Mouse (Mus musculus): ENCODE measurements at regions not wholly inside any gene's neighbourhood (a gene's known extent, or its start where the extent isn't known, plus 50 kb on each side); places are given as distances from the start of the nearest gene placed in this dataset.
"Not testable (repeated sequence)": the region's sequence is repeated elsewhere in the genome, so short reads cannot be mapped to it uniquely, and the experiment has no call there.

GRCm38 (mm10) chr8:12451857-12452256 lies 56.8 kb downstream of the Sox1 start:
- Histone ChIP-seq H3K36me3 (no peaks in the 10 kb centered on the region), H3K4me2 (replicated peaks) (no peak overlapping the region), H3K4me1 (no peaks in the 10 kb centered on the region), H3K4me3 (no peak overlapping the region), H3K9me3 (0 out of 2 replicates have a peak, but pooled peaks cover 8% of the 10 kb centered on the region), H3K9ac (no peak overlapping the region), H3K27me3 (peaks cover 55% of the 10 kb centered on the region), H3K27ac (no peak overlapping the region)
- 64% methylated on average over 8 of the region's 8 CpGs for WGBS
- ATAC-seq (ENCODE audit: low FRiP score, low read depth) = no peak

- not testable (repeated sequence) for H3K9me3 ChIP-seq; H3K4me3 ChIP-seq; ATAC-seq (ENCODE audit: low FRiP score, low read depth); H3K4me2 ChIP-seq (replicated peaks); H3K4me1 ChIP-seq; H3K27ac ChIP-seq; H3K36me3 ChIP-seq; H3K9ac ChIP-seq
- H3K27me3 ChIP-seq = peaks cover 36% of the 10 kb centered on the region
- WGBS = 90% methylated on average over 3 of the region's 3 CpGs
Measured at GRCm38 (mm10) chr8:12455376-12455775, 60.3 kb downstream of the Sox1 start.

GRCm38 (mm10) chr8:12456326-12456725 lies 61.2 kb downstream of the Sox1 start:
- no peaks in the 10 kb centered on the region for H3K36me3 ChIP-seq
- no peak for ATAC-seq (ENCODE audit: low FRiP score, low read depth)
- H3K9ac ChIP-seq = no peak overlapping the region
- no peak overlapping the region for H3K4me3 ChIP-seq
- H3K27ac ChIP-seq = no peak overlapping the region
- peaks cover 37% of the 10 kb centered on the region for H3K27me3 ChIP-seq
- H3K9me3 ChIP-seq = no peaks in the 10 kb centered on the region
- H3K4me2 ChIP-seq (replicated peaks) = no peak overlapping the region
- no peaks in the 10 kb centered on the region for H3K4me1 ChIP-seq
- WGBS = 84% methylated on average over 1 of the region's 1 CpGs

GRCm38 (mm10) chr8:12457015-12457414 lies 61.9 kb downstream of the Sox1 start:
- ATAC-seq (ENCODE audit: low FRiP score, low read depth) = no peak
- Histone ChIP-seq H3K36me3 (no peaks in the 10 kb centered on the region), H3K4me3 (no peak overlapping the region), H3K9me3 (no peaks in the 10 kb centered on the region), H3K27me3 (peaks cover 35% of the 10 kb centered on the region), H3K4me2 (replicated peaks) (no peak overlapping the region), H3K27ac (no peak overlapping the region), H3K9ac (no peak overlapping the region), H3K4me1 (no peaks in the 10 kb centered on the region)
- WGBS = 42% methylated on average over 7 of the region's 7 CpGs

GRCm38 (mm10) chr8:12466845-12467244 lies 71.8 kb downstream of the Sox1 start:
- H3K4me3 ChIP-seq = no peak overlapping the region
- H3K9ac ChIP-seq = no peak overlapping the region
- no peaks in the 10 kb centered on the region for H3K36me3 ChIP-seq
- 73% methylated on average over 7 of the region's 7 CpGs for WGBS
- no peak overlapping the region for H3K27ac ChIP-seq
- peaks cover 14% of the 10 kb centered on the region for H3K4me1 ChIP-seq
- H3K4me2 ChIP-seq (replicated peaks) = no peak overlapping the region
- H3K9me3 ChIP-seq = no peaks in the 10 kb centered on the region
- no peak for ATAC-seq (ENCODE audit: low FRiP score, low read depth)
- peaks cover 84% of the 10 kb centered on the region for H3K27me3 ChIP-seq

- 58% methylated on average over 36 of the region's 36 CpGs for WGBS
- Histone ChIP-seq H3K4me1 (peaks cover 14% of the 10 kb centered on the region), H3K27ac (no peak overlapping the region), H3K9ac (no peak overlapping the region), H3K27me3 (peaks cover 88% of the 10 kb centered on the region), H3K9me3 (no peaks in the 10 kb centered on the region), H3K4me3 (no peak overlapping the region), H3K36me3 (no peaks in the 10 kb centered on the region), H3K4me2 (replicated peaks) (peak overlapping the region; percentile 30)
- peak; percentile 57; the same call in 1 of the 2 replicates for ATAC-seq (ENCODE audit: low FRiP score, low read depth)
Measured at GRCm38 (mm10) chr8:12467386-12468326, 72.6 kb downstream of the Sox1 start.

GRCm38 (mm10) chr8:12477449-12478401 lies 82.6 kb downstream of the Sox1 start:
- peaks cover 6% of the 10 kb centered on the region; the same call in 1 of the 2 replicates for H3K4me1 ChIP-seq
- H3K9me3 ChIP-seq = 0 out of 2 replicates have a peak, but pooled peaks cover 6% of the 10 kb centered on the region
- peak overlapping the region; percentile 32; the same call in 1 of the 2 replicates for H3K9ac ChIP-seq
- H3K4me3 ChIP-seq = peak overlapping the region; percentile 34
- no peaks in the 10 kb centered on the region for H3K36me3 ChIP-seq
- peaks cover 78% of the 10 kb centered on the region for H3K27me3 ChIP-seq
- no peak overlapping the region for H3K27ac ChIP-seq
- H3K4me2 ChIP-seq (replicated peaks) = peak overlapping the region; percentile 60
- no peak for ATAC-seq (ENCODE audit: low FRiP score, low read depth)
- WGBS = 10% methylated on average over 39 of the region's 39 CpGs

GRCm38 (mm10) chr8:12481918-12482317 lies 86.8 kb downstream of the Sox1 start:
- ATAC-seq (ENCODE audit: low FRiP score, low read depth) = no peak
- Histone ChIP-seq H3K9me3 (0 out of 2 replicates have a peak, but pooled peaks cover 3% of the 10 kb centered on the region), H3K9ac (no peak overlapping the region), H3K4me2 (replicated peaks) (no peak overlapping the region), H3K4me3 (no peak overlapping the region), H3K27ac (no peak overlapping the region), H3K4me1 (peaks cover 6% of the 10 kb centered on the region; the same call in 1 of the 2 replicates), H3K36me3 (no peaks in the 10 kb centered on the region), H3K27me3 (peaks cover 60% of the 10 kb centered on the region)
- 76% methylated on average over 14 of the region's 14 CpGs for WGBS

- Histone ChIP-seq H3K4me1 (no peaks in the 10 kb centered on the region), H3K27ac (no peak overlapping the region), H3K9me3 (no peaks in the 10 kb centered on the region), H3K4me2 (replicated peaks) (no peak overlapping the region), H3K36me3 (no peaks in the 10 kb centered on the region), H3K27me3 (peaks cover 58% of the 10 kb centered on the region), H3K9ac (no peak overlapping the region), H3K4me3 (no peak overlapping the region)
- WGBS = 86% methylated on average over 3 of the region's 3 CpGs
- ATAC-seq (ENCODE audit: low FRiP score, low read depth) = no peak
Measured at GRCm38 (mm10) chr8:12483551-12483950, 88.5 kb downstream of the Sox1 start.

- WGBS = 73% methylated on average over 7 of the region's 7 CpGs
- no peak for ATAC-seq (ENCODE audit: low FRiP score, low read depth)
- H3K9ac ChIP-seq = no peak overlapping the region
- H3K36me3 ChIP-seq = no peaks in the 10 kb centered on the region
- no peak overlapping the region for H3K27ac ChIP-seq
- no peaks in the 10 kb centered on the region for H3K9me3 ChIP-seq
- no peak overlapping the region for H3K4me2 ChIP-seq (replicated peaks)
- no peaks in the 10 kb centered on the region for H3K4me1 ChIP-seq
- H3K27me3 ChIP-seq = peaks cover 43% of the 10 kb centered on the region
- no peak overlapping the region for H3K4me3 ChIP-seq
Measured at GRCm38 (mm10) chr8:12485326-12485725, 87.5 kb upstream of the Spaca7 start.

- WGBS = 68% methylated on average over 22 of the region's 22 CpGs
- no peak for ATAC-seq (ENCODE audit: low FRiP score, low read depth)
Measured at GRCm38 (mm10) chr8:12486331-12487061, 86.3 kb upstream of the Spaca7 start.

More at GRCm38 (mm10) chr8:12486331-12487061, 86.3 kb upstream of the Spaca7 start:
- no peak overlapping the region for H3K4me3 ChIP-seq
- H3K9me3 ChIP-seq = no peaks in the 10 kb centered on the region
- H3K27ac ChIP-seq = no peak overlapping the region
- H3K4me2 ChIP-seq (replicated peaks) = no peak overlapping the region
- no peak overlapping the region for H3K9ac ChIP-seq
- H3K27me3 ChIP-seq = peaks cover 39% of the 10 kb centered on the region
- H3K4me1 ChIP-seq = no peaks in the 10 kb centered on the region
- H3K36me3 ChIP-seq = no peaks in the 10 kb centered on the region
